Mouse (Mus musculus) liver, embryonic 14.5 days (tissue): ENCODE measurements around the gene Ephb4.

Experiments
- CTCF ChIP-seq: IDR thresholded peaks from 2 replicates; pipeline ENCODE4 v1.5.1; 2016; ENCODE audit warnings: antibody characterized with exemption, low read depth, control low read depth
- EP300 ChIP-seq: IDR thresholded peaks from 2 replicates; pipeline ENCODE4 v1.6.1; 2016; ENCODE audit warnings: antibody characterized with exemption, low read depth

- TF ChIP-seq CTCF (no peak), EP300 (no peak)
These were observed 36.8 kb downstream of the Ephb4 start for GRCm38 (mm10) chr5:137386712-137387111.
